Mouse (Mus musculus) G1E (cell line): Measurements from ENCODE around the gene Frmd8.

Experiments
- CTCF ChIP-seq: IDR thresholded peaks from 2 replicates; pipeline ENCODE4 v1.5.1; 2012; ENCODE audit warnings: low read depth, low read length, inconsistent platforms, mixed read lengths
- GATA1 ChIP-seq: IDR thresholded peaks from 2 replicates; pipeline ENCODE4 v1.6.1; 2012; ENCODE audit warnings: borderline replicate concordance, low read length, inconsistent platforms, mixed read lengths
- GATA2 ChIP-seq: IDR thresholded peaks from 2 replicates; pipeline ENCODE4 v1.6.1; 2012; ENCODE audit warnings: low read depth, low read length, inconsistent platforms, borderline replicate concordance
- POLR2AphosphoS5 ChIP-seq: IDR thresholded peaks from 2 replicates; pipeline ENCODE4 v1.6.1; 2012; ENCODE audit warnings: low read depth, low read length, inconsistent platforms; ENCODE audit not compliant: insufficient replicate concordance
- TAL1 ChIP-seq: conservative IDR thresholded peaks from 2 replicates; pipeline ENCODE4 v1.6.1; 2012; ENCODE audit warnings: low read depth, low read length, inconsistent platforms, mixed read lengths

DNA sequence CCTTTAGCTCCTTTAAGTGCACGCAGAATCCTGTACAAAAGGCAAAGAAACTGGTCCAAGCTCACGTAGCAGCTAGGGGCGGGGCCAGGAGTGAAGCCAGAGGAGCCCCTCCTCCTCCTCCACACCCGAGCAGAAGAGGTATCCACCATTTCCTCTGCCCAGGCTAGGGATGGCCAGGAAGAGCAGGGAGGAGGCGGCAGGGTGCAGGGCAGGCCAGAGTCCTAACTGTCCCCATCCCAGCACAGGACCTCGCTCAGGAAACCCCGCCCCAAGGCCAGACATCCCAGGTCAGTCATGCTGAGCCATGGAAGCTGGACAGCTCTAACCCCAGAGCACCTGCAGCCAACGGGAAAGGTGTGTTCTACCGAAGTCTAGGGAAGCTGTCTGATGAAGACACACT lies 46.6 kb upstream of the Frmd8 start:
- no peak for TF ChIP-seq POLR2AphosphoS5
- TF ChIP-seq CTCF = no peak
- no peak for TF ChIP-seq TAL1
- no peak for TF ChIP-seq GATA1
- no peak for TF ChIP-seq GATA2
